Mouse (Mus musculus): Measurements from ENCODE around the gene Pdlim3.

GRCm38 (mm10) chr8:45916496-45916895, 31.2 kb downstream of the Pdlim3 start:
- TF ChIP-seq CTCF (IDR thresholded peaks at IDR 0.05; ENCODE audit: low read depth) = no peak
- TF ChIP-seq EP300 (IDR thresholded peaks at IDR 0.05; ENCODE audit: low read depth) = no peak

Data from liver, embryonic 14.5 days (tissue).